Mouse (Mus musculus) myocyte (in vitro differentiated cells): Measurements from ENCODE around the gene Tmem74b. TPM values are rescaled to one million over a fixed set of nuclear protein-coding genes. Genes with fewer than 3 reads are reported as not detected.

Experiments
- H3K27me3 ChIP-seq: one replicate; pipeline ENCODE4 v1.6.1; 2011; ENCODE audit not compliant: control insufficient read depth, insufficient read depth, insufficient read length
- H3K36me3 ChIP-seq: one replicate; pipeline ENCODE4 v1.6.1; 2011; ENCODE audit not compliant: control insufficient read depth, insufficient read depth
- H3K4me2 ChIP-seq: one replicate; pipeline ENCODE4 v1.6.1; 2011; ENCODE audit warnings: low read depth, control low read depth
- H3K4me3 ChIP-seq: one replicate; pipeline ENCODE4 v1.5.1; 2011; ENCODE audit warnings: mild to moderate bottlenecking, control low read depth, moderate library complexity
- H3K79me2 ChIP-seq: one replicate; pipeline ENCODE4 v1.6.1; 2011; ENCODE audit not compliant: control insufficient read depth, insufficient read depth
- H3ac ChIP-seq: one replicate; pipeline ENCODE4 v1.6.1; 2011; ENCODE audit not compliant: control insufficient read depth, insufficient read length
- CEBPB ChIP-seq: IDR thresholded peaks from 2 replicates; pipeline ENCODE4 v1.6.1; 2011; ENCODE audit warnings: mild to moderate bottlenecking, moderate library complexity; ENCODE audit not compliant: poor library complexity, insufficient read depth, severe bottlenecking
- E2F4 ChIP-seq: IDR thresholded peaks from one replicate; pipeline ENCODE4 v1.6.1; 2011; ENCODE audit warnings: mild to moderate bottlenecking, control low read depth, moderate library complexity; ENCODE audit not compliant: insufficient read depth
- MAX ChIP-seq: IDR thresholded peaks from one replicate; pipeline ENCODE4 v1.6.1; 2011; ENCODE audit warnings: low read depth, mild to moderate bottlenecking, control low read depth
- MYOD1 ChIP-seq, 3 experiments: IDR thresholded peaks; one replicate each; pipeline ENCODE4 v1.6.1; 2011; ENCODE audit warnings: control low read depth in 2 of 3, low read depth in 2 of 3, mild to moderate bottlenecking in 2 of 3, moderate library complexity in 1 of 3; ENCODE audit not compliant: insufficient read length in 2 of 3, control insufficient read depth in 1 of 3
- MYOG ChIP-seq, 3 experiments: IDR thresholded peaks; one replicate each; pipeline ENCODE4 v1.6.1; 2011; ENCODE audit warnings: control low read depth in 2 of 3, low read depth in 2 of 3, mild to moderate bottlenecking in 2 of 3; ENCODE audit not compliant: insufficient read length in 2 of 3, control insufficient read depth in 1 of 3, insufficient read depth in 1 of 3
- POLR2A ChIP-seq: IDR thresholded peaks from one replicate; pipeline ENCODE4 v1.6.1; 2011; ENCODE audit warnings: low read depth, mild to moderate bottlenecking, control low read depth, moderate library complexity; ENCODE audit not compliant: insufficient read length
- POLR2AphosphoS2 ChIP-seq: IDR thresholded peaks from one replicate; pipeline ENCODE4 v1.6.1; 2011; ENCODE audit warnings: low read depth, control low read depth; ENCODE audit not compliant: insufficient read length
- REST ChIP-seq: IDR thresholded peaks from one replicate; pipeline ENCODE4 v1.6.1; 2011; ENCODE audit warnings: mild to moderate bottlenecking, control low read depth, moderate library complexity; ENCODE audit not compliant: insufficient read depth, insufficient read length
- SRF ChIP-seq: IDR thresholded peaks from one replicate; pipeline ENCODE4 v1.6.1; 2011; ENCODE audit warnings: low read depth; ENCODE audit not compliant: control insufficient read depth, insufficient read length
- TCF12 ChIP-seq: IDR thresholded peaks from one replicate; pipeline ENCODE4 v1.6.1; 2011; ENCODE audit warnings: mild to moderate bottlenecking, control low read depth; ENCODE audit not compliant: poor library complexity, insufficient read depth, severe bottlenecking
- TCF3 ChIP-seq: IDR thresholded peaks from one replicate; pipeline ENCODE4 v1.6.1; 2011; ENCODE audit warnings: low read depth, control low read depth; ENCODE audit not compliant: insufficient read length
- USF1 ChIP-seq: IDR thresholded peaks from one replicate; pipeline ENCODE4 v1.6.1; 2011; ENCODE audit warnings: low read depth, mild to moderate bottlenecking, control low read depth, moderate library complexity
- polyA plus RNA-seq: library from polyadenylated mRNA; unstranded; fragments of >200 nt; fragmentation: generic; extraction: Trizol; gene quantifications from one replicate; pipeline ENCODE4 v1.2.1, GENCODE M21; 2012; ENCODE audit warnings: missing spikeins

The Tmem74b gene
- not detected for polyA plus RNA-seq

DNA sequence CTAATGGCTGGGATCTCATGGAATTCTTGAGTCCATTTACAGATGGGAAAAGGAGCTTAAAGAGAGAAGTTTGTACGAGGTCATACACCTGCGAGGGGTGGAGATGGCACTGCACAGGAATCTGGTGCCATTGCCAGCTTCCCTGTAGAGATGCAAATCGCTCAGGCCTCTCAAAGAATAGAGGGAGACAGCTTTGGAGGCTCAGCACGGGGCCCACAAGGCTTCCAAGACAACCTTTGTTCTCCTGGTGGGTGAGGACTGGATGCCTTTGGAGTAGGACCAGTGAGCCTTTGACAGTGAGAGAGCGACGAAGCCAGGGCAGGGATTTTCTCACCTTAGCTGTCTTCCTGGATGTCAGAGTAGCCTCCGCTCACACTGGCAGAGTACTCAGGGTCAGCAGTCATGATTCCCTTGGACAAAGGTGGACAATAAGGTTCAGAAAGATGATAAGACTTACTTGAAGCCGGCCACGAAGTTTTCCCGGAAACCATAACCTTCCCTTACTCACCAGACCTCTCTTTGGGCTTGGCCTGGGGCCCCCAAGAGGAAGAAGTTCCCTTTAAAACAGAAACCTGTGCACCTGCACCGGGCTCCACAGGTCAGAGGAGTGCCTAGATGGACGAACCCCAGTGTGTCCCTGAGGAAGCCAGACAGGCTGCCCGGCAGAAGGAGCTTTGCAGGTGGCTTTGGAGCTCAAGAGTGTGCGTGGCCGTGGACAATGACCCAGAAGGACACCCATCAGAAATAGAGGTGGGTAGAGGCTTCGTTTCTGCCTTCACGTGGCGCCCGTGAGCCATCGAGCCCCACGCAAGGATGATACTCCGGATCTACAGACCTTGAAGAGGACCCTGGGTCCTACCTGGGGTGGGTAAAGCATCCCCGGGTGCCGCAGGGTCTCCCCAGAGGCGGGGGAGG, at the start of gene Tmem74b:
Gene Tmem74b, plus strand, starts transcription at position 778 of the 915 bp plus-strand sequence.
- Histone ChIP-seq H3K27me3 (peaks cover 56% of the 10 kb centered on the region), H3K4me2 (peak within 1 kb of the TSS; percentile 2), H3K79me2 (no peaks in the 10 kb centered on the region), H3K36me3 (no peaks in the 10 kb centered on the region), H3ac (no peak within 1 kb of the TSS), H3K4me3 (no peak within 1 kb of the TSS)
- no peak for TF ChIP-seq MYOD1 (IDR thresholded peaks at IDR 0.05; ENCODE audit: control insufficient read depth in 1 of 3, insufficient read length in 2 of 3, low read depth in 2 of 3)
- no peak for TF ChIP-seq SRF
- no peak for TF ChIP-seq POLR2AphosphoS2
- no peak for TF ChIP-seq MYOG (IDR thresholded peaks at IDR 0.05; ENCODE audit: control insufficient read depth in 1 of 3, insufficient read depth in 1 of 3, insufficient read length in 2 of 3, low read depth in 2 of 3)
- no peak for TF ChIP-seq E2F4
- no peak for TF ChIP-seq TCF3
- TF ChIP-seq MAX: no peak
- TF ChIP-seq USF1: no peak
- no peak for TF ChIP-seq CEBPB
- TF ChIP-seq REST: no peak
- no peak for TF ChIP-seq POLR2A
- TF ChIP-seq TCF12: no peak

DNA sequence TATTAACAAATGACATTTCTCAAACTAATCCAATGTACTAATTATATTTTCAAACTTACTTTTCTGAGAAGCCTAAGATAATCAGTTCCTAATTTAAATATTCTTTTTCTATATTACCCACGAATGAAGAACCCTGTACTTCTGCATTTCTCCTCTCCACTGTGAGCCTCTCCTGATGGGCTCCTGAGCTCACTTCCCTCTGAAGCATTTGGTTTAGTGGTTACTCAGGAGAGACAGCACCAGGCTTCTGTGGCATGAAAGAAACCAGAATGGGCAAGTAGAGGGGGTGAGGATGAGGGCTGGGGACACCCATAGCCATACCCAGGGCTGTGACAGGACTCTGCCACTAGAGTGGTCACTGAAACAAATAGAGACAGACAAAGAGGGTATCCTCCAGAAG, 49.8 kb upstream of the Tmem74b start:
- Histone ChIP-seq H3K36me3 (no peaks in the 10 kb centered on the region), H3K4me2 (no peak overlapping the region), H3ac (no peak overlapping the region), H3K27me3 (peaks cover 17% of the 10 kb centered on the region), H3K79me2 (no peaks in the 10 kb centered on the region), H3K4me3 (no peak overlapping the region)
- TF ChIP-seq REST: no peak

DNA sequence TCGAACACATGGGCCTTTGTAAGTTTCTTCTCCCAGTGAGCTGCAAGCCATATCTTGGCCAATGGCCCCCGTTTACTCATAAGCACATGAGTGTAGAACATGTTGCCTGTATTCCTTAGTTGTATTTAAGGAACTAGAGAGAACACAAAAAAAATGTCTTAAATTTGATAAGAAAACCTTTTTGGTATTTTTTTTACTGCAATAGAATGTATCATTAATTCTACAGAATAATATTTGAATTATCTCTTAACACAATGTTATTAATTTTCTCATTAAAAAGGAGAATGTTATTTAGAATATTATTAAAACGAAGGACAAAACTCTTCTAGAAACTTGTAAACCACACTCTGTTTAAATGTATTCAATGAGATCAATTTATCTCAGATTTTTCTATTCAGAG, 33.4 kb upstream of the Tmem74b start, which contains the start of gene Rad21l:
Gene Rad21l, minus strand, starts transcription at position 101 of the 400 bp plus-strand sequence.
- Histone ChIP-seq H3K79me2 (no peaks in the 10 kb centered on the region), H3K36me3 (no peaks in the 10 kb centered on the region), H3K27me3 (no peaks in the 10 kb centered on the region), H3K4me3 (no peak within 1 kb of the TSS), H3K4me2 (no peak within 1 kb of the TSS), H3ac (no peak within 1 kb of the TSS)
- TF ChIP-seq USF1 (no peak), MAX (no peak), SRF (no peak), POLR2AphosphoS2 (no peak), REST (no peak), MYOD1 (IDR thresholded peaks at IDR 0.05; ENCODE audit: control insufficient read depth in 1 of 3, insufficient read length in 2 of 3, low read depth in 2 of 3) (no peak), POLR2A (no peak), TCF12 (no peak), E2F4 (no peak), TCF3 (no peak), MYOG (IDR thresholded peaks at IDR 0.05; ENCODE audit: control insufficient read depth in 1 of 3, insufficient read depth in 1 of 3, insufficient read length in 2 of 3, low read depth in 2 of 3) (no peak), CEBPB (no peak)

DNA sequence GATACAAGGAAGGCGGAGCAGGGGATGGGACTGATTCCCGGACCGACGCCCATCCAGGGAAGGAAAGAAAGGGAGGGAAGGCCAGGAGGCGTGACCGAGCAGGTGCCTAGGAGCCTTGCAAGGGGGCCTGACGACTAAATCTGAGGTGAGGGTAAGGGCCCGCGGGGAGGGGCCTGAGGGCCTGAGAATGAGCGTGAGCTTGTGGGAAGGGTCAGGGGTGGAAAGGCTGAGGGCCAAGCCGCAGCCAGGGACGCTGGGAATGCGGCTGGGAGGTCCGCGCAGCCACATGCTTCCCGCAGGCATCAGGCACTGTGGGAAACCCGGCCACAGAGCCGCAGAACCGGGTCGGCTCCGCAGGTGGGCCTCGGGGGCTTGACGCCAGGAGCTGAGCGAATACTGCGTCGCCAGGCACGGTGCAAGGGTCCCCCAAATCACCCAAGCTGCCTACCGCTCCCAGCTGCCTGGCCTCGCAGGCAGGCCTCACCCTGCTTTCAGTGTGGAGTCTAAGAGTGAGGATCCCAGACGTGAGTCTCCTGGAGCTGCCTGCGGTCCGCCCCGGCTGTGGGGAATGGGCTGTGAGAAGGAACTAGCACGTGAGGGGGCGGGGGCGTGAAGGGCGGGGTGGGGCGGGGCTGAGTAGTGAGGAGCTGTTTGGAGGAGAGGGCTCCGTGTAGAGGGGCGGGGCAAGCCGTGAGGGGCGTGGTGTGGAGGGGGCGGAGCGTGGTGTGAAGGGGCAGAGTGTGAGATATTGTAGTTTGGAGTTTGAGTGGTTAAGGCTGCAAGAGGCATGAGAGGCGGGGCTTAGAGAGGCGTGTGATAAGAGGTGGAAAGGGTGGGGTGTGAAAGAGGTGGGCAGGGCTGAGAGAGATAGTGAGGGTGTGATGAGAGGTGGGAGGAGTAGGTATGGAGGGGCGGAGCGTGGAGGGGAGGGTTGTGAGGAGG, 31.5 kb upstream of the Tmem74b start:
- H3K4me2 ChIP-seq: no peak overlapping the region
- H3K4me3 ChIP-seq: no peak overlapping the region
- H3K36me3 ChIP-seq: no peaks in the 10 kb centered on the region
- TF ChIP-seq CEBPB (no peak), POLR2A (no peak), MYOG (IDR thresholded peaks at IDR 0.05; ENCODE audit: control insufficient read depth in 1 of 3, insufficient read depth in 1 of 3, insufficient read length in 2 of 3, low read depth in 2 of 3) (no peak), MYOD1 (IDR thresholded peaks at IDR 0.05; ENCODE audit: control insufficient read depth in 1 of 3, insufficient read length in 2 of 3, low read depth in 2 of 3) (no peak), TCF3 (no peak), POLR2AphosphoS2 (no peak), MAX (no peak), SRF (no peak), USF1 (no peak)
- H3K79me2 ChIP-seq: no peaks in the 10 kb centered on the region
- H3ac ChIP-seq: no peak overlapping the region
- no peaks in the 10 kb centered on the region for H3K27me3 ChIP-seq
